28 mouse cellular contexts compared by ENCODE assay signal in genomic region chr5:73066946-73067345, GRCm38 (mm10).
DNase-seq lines count a peak whose midpoint lies in the region; ATAC-seq and TF ChIP-seq lines count a peak whose summit lies in the region.
"Had no signal": no experiment of that assay in that cellular context is flagged by ENCODE, and none has a peak within 500 bp of the region (broad histone marks: within the 10 kb centered on the region; RNA-seq: fewer than 3 reads in every experiment).

No protein-coding gene starts in this region.

- peak; percentile 43; the same call in 1 of the 2 replicates for ATAC-seq in liver, embryonic 13.5 days (ENCODE audit: low read depth)
- peak; percentile 49; the same call in 1 of the 2 replicates for ATAC-seq in stomach, postnatal 0 days (ENCODE audit: low FRiP score, low TSS enrichment)
- ATAC-seq: activated CD4-positive, CD25-positive, alpha-beta regulatory T cell, adult 4 months; forebrain, postnatal 0 days; inflammation-experienced regulatory T-cells, adult 6 months; Patski had no signal

- no peaks in the 10 kb centered on the region for H3K9me3 ChIP-seq in heart, embryonic 10.5 days
- no peaks in the 10 kb centered on the region for H3K9me3 ChIP-seq in liver, embryonic 13.5 days (replicated peaks)
- H3K9me3 ChIP-seq in stomach, postnatal 0 days (ENCODE audit: control insufficient read depth, low read length) = no peaks in the 10 kb centered on the region
- H3K9me3 ChIP-seq: heart, embryonic 12.5 days; hindbrain, embryonic 15.5 days; megakaryocyte, embryonic 14.5 days; midbrain, embryonic 12.5 days; neural tube, embryonic 13.5 days had no signal

- no peak overlapping the region for H3K9ac ChIP-seq in liver, embryonic 13.5 days
- H3K9ac ChIP-seq in stomach, postnatal 0 days (ENCODE audit: low read length) = no peak overlapping the region
- H3K9ac ChIP-seq: forebrain, postnatal 0 days; heart, embryonic 12.5 days; hindbrain, embryonic 15.5 days; liver, embryonic 14.5 days; midbrain, embryonic 12.5 days; neural tube, embryonic 13.5 days had no signal

- TF ChIP-seq CTCF in stomach, postnatal 0 days (IDR thresholded peaks at IDR 0.05; ENCODE audit: low read depth) = no peak

- peaks cover 73% of the 10 kb centered on the region for H3K36me3 ChIP-seq in heart, embryonic 10.5 days
- H3K36me3 ChIP-seq in liver, embryonic 13.5 days = peaks cover 90% of the 10 kb centered on the region
- peaks cover 17% of the 10 kb centered on the region for H3K36me3 ChIP-seq in stomach, postnatal 0 days (ENCODE audit: control insufficient read depth, insufficient read depth, low read length)

- WGBS in heart, embryonic 10.5 days = 47% methylated on average over 6 of the region's 6 CpGs
- WGBS in liver, embryonic 13.5 days (ENCODE audit: insufficient replicate concordance) = 54% methylated on average over 6 of the region's 6 CpGs
- 40% methylated on average over 6 of the region's 6 CpGs for WGBS in stomach, postnatal 0 days

- no peak overlapping the region for H3K4me2 ChIP-seq in liver, embryonic 13.5 days
- H3K4me2 ChIP-seq in stomach, postnatal 0 days (replicated peaks; ENCODE audit: low read depth) = no peak overlapping the region
- H3K4me2 ChIP-seq: heart, embryonic 12.5 days; hindbrain, embryonic 15.5 days; midbrain, embryonic 12.5 days; neural tube, embryonic 13.5 days had no signal

- no peaks in the 10 kb centered on the region for H3K4me1 ChIP-seq in heart, embryonic 10.5 days
- H3K4me1 ChIP-seq in liver, embryonic 13.5 days (replicated peaks) = no peaks in the 10 kb centered on the region
- H3K4me1 ChIP-seq in stomach, postnatal 0 days (replicated peaks; ENCODE audit: control insufficient read depth, insufficient read depth) = no peaks in the 10 kb centered on the region
- H3K4me1 ChIP-seq: heart, embryonic 12.5 days; megakaryocyte, embryonic 14.5 days; midbrain, embryonic 12.5 days had no signal

- peak; percentile 60 for DNase-seq in heart, embryonic 10.5 days (ENCODE audit: low spot score)
- DNase-seq in heart, postnatal 14 days = no peak
- DNase-seq in kidney, adult 9 months = peak; percentile 22
- DNase-seq in kidney, postnatal 25 days = no peak
- DNase-seq in liver, embryonic 13.5 days = no peak
- peak; percentile 45 for DNase-seq in stomach, postnatal 0 days (ENCODE audit: low spot score)
- no peak for DNase-seq in thymus, postnatal 25 days
- no peak for DNase-seq in T-cell, adult 2 months (ENCODE audit: low spot score)
- DNase-seq: adrenal gland, adult 2 months; adrenal gland, postnatal 36 days; cerebellum, adult 18-20 months; cerebellum, postnatal 10 days; forebrain, postnatal 0 days; gastrocnemius, postnatal 10 days; layer of hippocampus, adult 9-11 months; lung, postnatal 4 days; thymus, postnatal 14 days had no signal

- H3K4me3 ChIP-seq in heart, embryonic 10.5 days = no peak overlapping the region
- H3K4me3 ChIP-seq in liver, embryonic 13.5 days (replicated peaks) = no peak overlapping the region
- no peak overlapping the region for H3K4me3 ChIP-seq in stomach, postnatal 0 days (ENCODE audit: low read depth, low read length)
- H3K4me3 ChIP-seq: erythroblast, embryonic 14.5 days; heart, embryonic 12.5 days; hindbrain, embryonic 15.5 days; megakaryocyte, embryonic 14.5 days; midbrain, embryonic 12.5 days; neural tube, embryonic 13.5 days had no signal

- intact Hi-C loops in heart, postnatal 14 days (cut with DNase I) = no loop called here

- no peak overlapping the region for H3K27ac ChIP-seq in heart, embryonic 10.5 days
- no peak overlapping the region for H3K27ac ChIP-seq in liver, embryonic 13.5 days
- no peak overlapping the region for H3K27ac ChIP-seq in stomach, postnatal 0 days (replicated peaks)
- H3K27ac ChIP-seq: hindbrain, embryonic 15.5 days; kidney, postnatal 0 days; liver, embryonic 14.5 days; midbrain, embryonic 12.5 days; neural tube, embryonic 13.5 days had no signal

- H3K27me3 ChIP-seq in heart, embryonic 10.5 days (ENCODE audit: insufficient read depth, poor library complexity, severe bottlenecking) = no peaks in the 10 kb centered on the region
- no peaks in the 10 kb centered on the region for H3K27me3 ChIP-seq in liver, embryonic 13.5 days
- H3K27me3 ChIP-seq in stomach, postnatal 0 days (ENCODE audit: control insufficient read depth, insufficient read depth, low read length) = no peaks in the 10 kb centered on the region
- H3K27me3 ChIP-seq: heart, embryonic 12.5 days; hindbrain, embryonic 15.5 days; megakaryocyte, embryonic 14.5 days; midbrain, embryonic 12.5 days; neural tube, embryonic 13.5 days; Patski had no signal

- TF ChIP-seq EP300 in stomach, postnatal 0 days (optimal IDR thresholded peaks at IDR 0.05) = no peak

Comparison
In these comparisons a context has a peak if more than half of its experiments do, and no peak if none do; other contexts are left out.
1. DNase-seq: peak in heart, embryonic 10.5 days (single experiment), kidney, adult 9 months (single experiment) and stomach, postnatal 0 days (single experiment); none in heart, postnatal 14 days (0 of 2), kidney, postnatal 25 days (0 of 2), liver, embryonic 13.5 days (single experiment), thymus, postnatal 25 days (single experiment) and T-cell, adult 2 months (single experiment).